Mouse (Mus musculus): ENCODE measurements around the gene Syne1. TPM values are rescaled to one million over a fixed set of nuclear protein-coding genes. Genes with fewer than 3 reads are reported as not detected.
"Not testable (repeated sequence)": the region's sequence is repeated elsewhere in the genome, so short reads cannot be mapped to it uniquely, and the experiment has no call there.

Gene Syne1
- polyA plus RNA-seq, 1 experiment from 2014 or later = 5.2 TPM

- Histone ChIP-seq H3K36me3 (no peaks in the 10 kb centered on the region), H3K27ac (replicated peaks) (no peak overlapping the region), H3K4me2 (replicated peaks) (no peak overlapping the region), H3K9ac (replicated peaks) (no peak overlapping the region), H3K4me1 (no peaks in the 10 kb centered on the region), H3K27me3 (no peaks in the 10 kb centered on the region), H3K4me3 (no peak overlapping the region), H3K9me3 (no peaks in the 10 kb centered on the region)
- ATAC-seq (replicated peaks) = no peak
- WGBS = 87% methylated on average over 8 of the region's 8 CpGs
Observed at GRCm38 (mm10) chr10:5514134-5514533, 37.1 kb downstream of the Syne1 start.

DNA sequence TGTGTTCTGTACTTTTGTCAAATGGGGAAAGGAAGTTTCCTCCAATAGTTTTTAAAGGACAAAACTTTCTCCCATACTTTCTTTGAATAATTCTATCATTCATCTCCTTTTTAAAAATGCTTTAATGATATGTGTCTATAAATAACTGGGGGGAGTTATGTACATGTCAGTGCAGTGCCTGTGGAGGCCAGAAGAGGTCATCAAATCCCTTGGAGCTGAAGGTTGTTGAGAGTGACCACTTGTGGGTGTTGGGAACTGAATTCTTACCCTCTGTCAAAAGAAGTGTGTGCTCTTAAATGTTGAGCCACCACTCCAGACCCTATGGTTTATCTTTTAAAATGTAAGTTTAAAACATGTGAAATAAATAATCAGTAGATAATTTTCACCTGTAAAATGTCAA lies 39.0 kb downstream of the Syne1 start:
- H3K27ac ChIP-seq (replicated peaks) = no peak overlapping the region
- H3K9ac ChIP-seq (replicated peaks) = no peak overlapping the region
- H3K36me3 ChIP-seq = no peaks in the 10 kb centered on the region
- H3K4me3 ChIP-seq = no peak overlapping the region
- ATAC-seq (replicated peaks) = no peak
- H3K9me3 ChIP-seq = no peaks in the 10 kb centered on the region
- H3K4me2 ChIP-seq (replicated peaks) = no peak overlapping the region
- no peaks in the 10 kb centered on the region for H3K4me1 ChIP-seq
- H3K27me3 ChIP-seq = no peaks in the 10 kb centered on the region

DNA sequence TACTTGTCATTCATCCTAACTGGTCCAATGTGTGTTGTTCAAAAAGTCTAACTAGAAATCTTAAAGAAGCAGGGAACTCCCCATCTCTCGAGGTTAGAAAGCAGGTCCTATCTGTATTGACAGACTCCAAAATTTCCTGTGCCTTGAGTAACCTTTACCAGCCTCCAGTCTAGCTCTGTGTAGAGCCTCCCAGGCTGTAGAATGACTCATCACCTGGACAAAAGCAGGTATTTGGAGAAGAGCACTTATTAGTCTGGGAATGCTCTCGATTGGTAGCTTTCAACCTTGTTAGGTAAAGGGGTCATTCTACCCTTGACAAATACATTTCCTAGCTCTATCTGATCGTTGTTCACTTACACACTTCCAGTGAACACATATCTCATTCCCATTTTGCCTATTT lies 39.9 kb downstream of the Syne1 start:
- H3K4me2 ChIP-seq (replicated peaks) = no peak overlapping the region
- ATAC-seq (replicated peaks) = no peak
- H3K9me3 ChIP-seq = no peaks in the 10 kb centered on the region
- WGBS = 74% methylated on average over 3 of the region's 3 CpGs
- H3K9ac ChIP-seq (replicated peaks) = no peak overlapping the region
- no peak overlapping the region for H3K4me3 ChIP-seq
- H3K36me3 ChIP-seq = no peaks in the 10 kb centered on the region
- no peaks in the 10 kb centered on the region for H3K4me1 ChIP-seq
- no peak overlapping the region for H3K27ac ChIP-seq (replicated peaks)
- H3K27me3 ChIP-seq = no peaks in the 10 kb centered on the region

GRCm38 (mm10) chr10:5507478-5507877 lies 43.8 kb downstream of the Syne1 start:
- no peaks in the 10 kb centered on the region for H3K36me3 ChIP-seq
- H3K4me1 ChIP-seq = no peaks in the 10 kb centered on the region
- WGBS = 51% methylated on average over 2 of the region's 2 CpGs
- H3K4me3 ChIP-seq = no peak overlapping the region
- no peaks in the 10 kb centered on the region for H3K27me3 ChIP-seq
- H3K27ac ChIP-seq (replicated peaks) = no peak overlapping the region
- ATAC-seq (replicated peaks) = no peak
- no peaks in the 10 kb centered on the region for H3K9me3 ChIP-seq
- H3K9ac ChIP-seq (replicated peaks) = no peak overlapping the region
- no peak overlapping the region for H3K4me2 ChIP-seq (replicated peaks)

DNA sequence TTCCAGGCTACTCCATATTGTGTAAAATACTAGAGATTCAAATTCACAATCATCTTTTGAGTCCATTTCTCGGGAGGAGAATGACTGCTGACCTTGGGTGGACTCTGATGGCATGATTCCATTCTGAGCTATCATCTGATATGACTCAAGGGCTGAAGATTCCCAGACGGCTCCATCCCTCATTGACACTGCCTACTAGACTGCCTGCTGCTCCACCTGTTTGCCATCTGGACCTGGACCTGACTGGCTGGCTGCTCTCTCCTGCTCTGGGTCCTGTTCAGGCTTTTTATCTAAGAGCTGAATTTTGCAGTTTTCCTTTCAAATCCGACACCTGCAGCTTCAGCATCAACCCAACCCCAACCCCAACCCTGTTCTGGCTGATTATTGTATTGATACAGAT lies 46.5 kb downstream of the Syne1 start:
- no peaks in the 10 kb centered on the region for H3K9me3 ChIP-seq
- H3K36me3 ChIP-seq = no peaks in the 10 kb centered on the region
- H3K27me3 ChIP-seq = no peaks in the 10 kb centered on the region
- 80% methylated on average over 3 of the region's 3 CpGs for WGBS
- H3K4me3 ChIP-seq = no peak overlapping the region
- H3K4me2 ChIP-seq (replicated peaks) = no peak overlapping the region
- H3K27ac ChIP-seq (replicated peaks) = no peak overlapping the region
- no peak for ATAC-seq (replicated peaks)
- H3K4me1 ChIP-seq = no peaks in the 10 kb centered on the region
- no peak overlapping the region for H3K9ac ChIP-seq (replicated peaks)

GRCm38 (mm10) chr10:5503909-5504308 lies 47.4 kb downstream of the Syne1 start:
- Histone ChIP-seq H3K36me3 (no peaks in the 10 kb centered on the region), H3K9ac (replicated peaks) (no peak overlapping the region), H3K4me2 (replicated peaks) (no peak overlapping the region), H3K9me3 (no peaks in the 10 kb centered on the region), H3K27ac (replicated peaks) (no peak overlapping the region), H3K27me3 (no peaks in the 10 kb centered on the region), H3K4me1 (no peaks in the 10 kb centered on the region), H3K4me3 (no peak overlapping the region)
- no peak for ATAC-seq (replicated peaks)
- 91% methylated on average over 3 of the region's 3 CpGs for WGBS

- not testable (repeated sequence) for ATAC-seq (replicated peaks); H3K9me3 ChIP-seq
- WGBS = 71% methylated on average over 6 of the region's 6 CpGs
Observed at GRCm38 (mm10) chr10:5499684-5500369, 51.5 kb downstream of the Syne1 start.

GRCm38 (mm10) chr10:5497859-5498258 lies 53.4 kb downstream of the Syne1 start:
- Histone ChIP-seq H3K27me3 (no peaks in the 10 kb centered on the region), H3K36me3 (no peaks in the 10 kb centered on the region), H3K4me3 (no peak overlapping the region), H3K4me1 (no peaks in the 10 kb centered on the region), H3K4me2 (replicated peaks) (no peak overlapping the region), H3K9ac (replicated peaks) (no peak overlapping the region), H3K27ac (replicated peaks) (no peak overlapping the region), H3K9me3 (no peaks in the 10 kb centered on the region)
- WGBS = 76% methylated on average over 2 of the region's 2 CpGs
- no peak for ATAC-seq (replicated peaks)

More at GRCm38 (mm10) chr10:5499684-5500369, 51.5 kb downstream of the Syne1 start:
- H3K9ac ChIP-seq (replicated peaks); H3K4me2 ChIP-seq (replicated peaks); H3K27me3 ChIP-seq; H3K4me3 ChIP-seq; H3K36me3 ChIP-seq; H3K27ac ChIP-seq (replicated peaks); H3K4me1 ChIP-seq: not testable (repeated sequence)

- 78% methylated on average over 9 of the region's 9 CpGs for whole genome bisulfite sequencing
- Histone ChIP-seq H3K4me2 (replicated peaks) (no peak overlapping the region), H3K27me3 (no peaks in the 10 kb centered on the region), H3K4me3 (no peak overlapping the region), H3K9ac (replicated peaks) (no peak overlapping the region), H3K36me3 (no peaks in the 10 kb centered on the region), H3K9me3 (no peaks in the 10 kb centered on the region), H3K4me1 (no peaks in the 10 kb centered on the region), H3K27ac (replicated peaks) (no peak overlapping the region)
- no peak for ATAC-seq (replicated peaks)
Observed at GRCm38 (mm10) chr10:5491050-5491449, 60.2 kb downstream of the Syne1 start.

GRCm38 (mm10) chr10:5490029-5490428 lies 61.3 kb downstream of the Syne1 start:
- Histone ChIP-seq H3K4me1 (no peaks in the 10 kb centered on the region), H3K9ac (replicated peaks) (no peak overlapping the region), H3K9me3 (no peaks in the 10 kb centered on the region), H3K4me3 (no peak overlapping the region), H3K27ac (replicated peaks) (no peak overlapping the region), H3K27me3 (no peaks in the 10 kb centered on the region), H3K4me2 (replicated peaks) (no peak overlapping the region), H3K36me3 (no peaks in the 10 kb centered on the region)
- WGBS = 67% methylated on average over 6 of the region's 6 CpGs
- no peak for ATAC-seq (replicated peaks)

- H3K36me3 ChIP-seq = no peaks in the 10 kb centered on the region
- no peak for ATAC-seq (replicated peaks)
- no peak overlapping the region for H3K4me3 ChIP-seq
- no peak overlapping the region for H3K27ac ChIP-seq (replicated peaks)
- no peaks in the 10 kb centered on the region for H3K9me3 ChIP-seq
- H3K27me3 ChIP-seq = no peaks in the 10 kb centered on the region
- H3K4me1 ChIP-seq = no peaks in the 10 kb centered on the region
- WGBS = 51% methylated on average over 5 of the region's 5 CpGs
- H3K9ac ChIP-seq (replicated peaks) = no peak overlapping the region
- no peak overlapping the region for H3K4me2 ChIP-seq (replicated peaks)
Observed at GRCm38 (mm10) chr10:5488097-5488496, 63.2 kb downstream of the Syne1 start.

DNA sequence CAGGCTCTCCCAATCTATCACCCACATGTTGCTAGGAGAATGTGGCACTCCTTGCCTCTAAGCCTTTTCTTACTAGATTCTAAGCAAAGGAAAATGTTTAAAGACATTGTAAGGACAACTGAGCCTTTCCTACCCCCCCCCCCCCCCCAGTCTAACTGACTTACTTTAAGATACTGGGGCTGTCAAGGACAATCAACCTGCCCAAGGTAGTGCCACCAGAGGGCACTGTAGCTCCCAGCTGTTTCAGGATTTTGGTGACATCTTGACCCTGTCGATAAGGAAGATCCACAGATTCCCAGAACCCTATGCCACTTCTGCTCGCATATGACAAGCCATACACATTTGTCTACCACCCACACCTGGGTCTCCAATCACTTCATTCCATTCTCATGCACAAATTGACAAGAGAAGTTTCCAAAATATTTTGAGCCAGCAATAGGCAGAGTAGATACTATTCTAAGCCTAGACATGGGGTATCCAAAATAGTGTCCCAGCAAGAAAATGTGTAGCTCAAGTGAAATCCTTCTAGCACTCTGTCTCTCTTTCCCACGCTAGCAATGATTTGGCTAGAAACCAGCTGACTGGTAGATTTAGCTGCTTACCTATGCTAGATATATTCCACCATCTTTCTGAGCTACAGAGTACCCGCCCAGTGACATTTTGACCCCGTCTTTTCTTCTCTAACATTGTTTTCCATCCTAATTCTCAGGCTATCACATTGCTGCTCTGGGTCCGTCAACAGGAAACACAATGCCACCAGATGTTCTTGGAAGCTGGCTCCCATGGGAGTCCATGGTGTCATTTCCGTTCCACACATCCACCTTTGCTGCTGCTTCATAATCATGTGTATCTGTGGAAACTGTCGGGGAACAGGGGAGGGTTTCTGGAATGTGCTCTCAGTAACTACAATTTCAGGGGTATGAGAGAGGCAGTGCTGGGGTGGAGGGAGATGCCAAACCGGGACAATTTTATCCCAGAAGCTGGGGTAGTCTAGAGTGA lies 70.4 kb downstream of the Syne1 start:
- Histone ChIP-seq H3K27me3 (no peaks in the 10 kb centered on the region), H3K9ac (replicated peaks) (no peak overlapping the region), H3K9me3 (no peaks in the 10 kb centered on the region), H3K4me3 (no peak overlapping the region), H3K36me3 (no peaks in the 10 kb centered on the region), H3K4me2 (replicated peaks) (no peak overlapping the region), H3K4me1 (no peaks in the 10 kb centered on the region), H3K27ac (replicated peaks) (no peak overlapping the region)
- 80% methylated on average over 9 of the region's 9 CpGs for WGBS
- ATAC-seq (replicated peaks) = no peak
